Mouse (Mus musculus): ENCODE data around the gene Igfbp3. TPM values are rescaled to one million over a fixed set of nuclear protein-coding genes. Genes with fewer than 3 reads are reported as not detected.

Gene Igfbp3
- polyA plus RNA-seq, 1 experiment from 2014 or later, result 13.8 TPM

DNA sequence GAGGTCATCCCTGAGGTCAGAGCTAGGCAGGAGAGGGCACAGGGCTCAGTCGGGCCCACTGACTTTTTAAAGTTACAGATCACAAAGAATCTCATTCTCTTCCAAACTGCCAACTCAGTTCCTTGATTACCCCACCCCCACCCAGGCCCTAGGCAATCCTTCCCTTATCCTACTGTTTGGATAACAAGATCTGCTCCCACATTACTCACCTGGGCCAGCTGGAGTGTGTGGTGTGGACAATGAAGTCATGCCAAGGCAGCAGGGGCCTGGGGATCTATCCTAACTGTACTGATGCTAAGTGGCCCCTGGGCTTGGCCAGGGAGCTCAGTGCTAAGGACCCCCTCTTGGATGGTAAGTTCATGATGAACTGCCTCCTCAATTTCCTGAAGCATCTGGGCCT lies 29.3 kb downstream of the Igfbp3 start:
- Histone ChIP-seq H3K27me3 (no peaks in the 10 kb centered on the region), H3K4me2 (no peak overlapping the region), H3K36me3 (no peaks in the 10 kb centered on the region), H3K27ac (no peak overlapping the region), H3K4me1 (replicated peaks) (peaks cover 14% of the 10 kb centered on the region), H3K9ac (no peak overlapping the region), H3K9me3 (no peaks in the 10 kb centered on the region), H3K4me3 (no peak overlapping the region)
- ATAC-seq (ENCODE audit: low FRiP score), result no peak
- 12% methylated on average over 1 of the region's 1 CpGs for WGBS

DNA sequence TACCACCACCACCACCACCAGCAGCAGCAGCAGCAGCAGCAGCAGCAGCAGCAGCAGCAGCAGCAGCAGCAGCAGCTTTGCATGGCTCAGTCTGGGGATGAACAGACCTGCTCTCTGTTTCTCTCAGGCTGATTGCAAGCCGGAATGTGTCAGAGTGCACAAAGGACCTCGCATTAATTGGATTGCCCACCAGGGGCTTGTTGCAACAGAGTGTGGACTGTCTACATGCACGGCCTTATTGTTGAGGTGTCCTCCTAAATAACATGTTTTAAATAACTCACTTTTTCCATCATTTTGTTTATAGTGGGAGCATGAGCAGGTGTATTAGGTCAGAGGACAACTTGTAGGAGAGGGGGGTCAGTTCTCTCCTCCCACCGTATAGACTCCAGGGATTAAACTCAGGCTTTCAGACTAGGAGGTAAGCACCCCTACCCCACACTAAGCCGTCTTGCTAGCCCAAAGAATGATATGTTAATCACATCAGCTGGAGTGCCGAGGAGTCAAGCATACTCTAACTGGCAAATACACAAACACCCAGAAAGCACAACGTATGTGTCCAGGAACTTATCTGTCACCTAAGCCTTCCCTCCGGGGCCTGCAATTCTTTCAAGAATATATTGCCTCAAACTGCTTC lies 31.2 kb downstream of the Igfbp3 start:
- Histone ChIP-seq H3K27me3 (no peaks in the 10 kb centered on the region), H3K36me3 (no peaks in the 10 kb centered on the region), H3K4me2 (no peak overlapping the region), H3K27ac (no peak overlapping the region), H3K4me1 (replicated peaks) (peaks cover 14% of the 10 kb centered on the region), H3K9me3 (no peaks in the 10 kb centered on the region), H3K9ac (no peak overlapping the region), H3K4me3 (no peak overlapping the region)
- WGBS, result 27% methylated on average over 8 of the region's 8 CpGs
- peak; percentile 74 for ATAC-seq (ENCODE audit: low FRiP score)

GRCm38 (mm10) chr11:7179276-7179675 lies 34.4 kb downstream of the Igfbp3 start:
- H3K4me2 ChIP-seq, result no peak overlapping the region
- H3K36me3 ChIP-seq, result no peaks in the 10 kb centered on the region
- ATAC-seq (ENCODE audit: low FRiP score), result no peak
- H3K9ac ChIP-seq, result no peak overlapping the region
- H3K27me3 ChIP-seq, result no peaks in the 10 kb centered on the region
- no peaks in the 10 kb centered on the region for H3K9me3 ChIP-seq
- no peak overlapping the region for H3K4me3 ChIP-seq
- no peak overlapping the region for H3K27ac ChIP-seq
- H3K4me1 ChIP-seq (replicated peaks), result peaks cover 12% of the 10 kb centered on the region
- WGBS, result 91% methylated on average over 2 of the region's 2 CpGs

GRCm38 (mm10) chr11:7178724-7179123 lies 35.0 kb downstream of the Igfbp3 start:
- no peaks in the 10 kb centered on the region for H3K27me3 ChIP-seq
- H3K4me2 ChIP-seq, result no peak overlapping the region
- H3K4me1 ChIP-seq (replicated peaks), result peaks cover 12% of the 10 kb centered on the region
- no peak overlapping the region for H3K27ac ChIP-seq
- H3K9me3 ChIP-seq, result no peaks in the 10 kb centered on the region
- no peak for ATAC-seq (ENCODE audit: low FRiP score)
- H3K36me3 ChIP-seq, result no peaks in the 10 kb centered on the region
- 81% methylated on average over 4 of the region's 4 CpGs for WGBS
- H3K4me3 ChIP-seq, result no peak overlapping the region
- no peak overlapping the region for H3K9ac ChIP-seq

DNA sequence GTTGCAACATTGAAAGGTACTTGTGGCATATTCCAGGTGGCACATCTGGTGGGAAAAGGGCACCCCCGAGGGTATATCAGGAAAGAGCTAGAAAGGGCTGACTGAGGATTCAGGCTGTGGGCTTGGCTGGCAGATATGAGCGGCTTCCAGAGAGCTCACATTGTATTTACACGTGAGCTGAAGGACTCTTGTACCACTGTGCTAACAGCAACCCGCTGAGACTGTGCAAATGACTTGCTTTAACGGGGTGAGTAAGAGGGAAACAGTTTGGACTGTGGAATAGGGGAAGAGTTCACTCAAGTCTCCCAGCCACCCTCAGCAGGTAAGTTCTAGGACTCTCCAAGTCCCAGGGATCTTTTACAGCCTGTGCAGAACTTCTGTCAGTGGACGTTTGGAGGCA lies 40.1 kb downstream of the Igfbp3 start:
- Histone ChIP-seq H3K27me3 (no peaks in the 10 kb centered on the region), H3K4me3 (no peak overlapping the region), H3K4me2 (no peak overlapping the region), H3K27ac (no peak overlapping the region), H3K9me3 (no peaks in the 10 kb centered on the region), H3K9ac (no peak overlapping the region), H3K4me1 (replicated peaks) (no peaks in the 10 kb centered on the region), H3K36me3 (peaks cover 30% of the 10 kb centered on the region)
- 80% methylated on average over 6 of the region's 6 CpGs for WGBS
- no peak for ATAC-seq (ENCODE audit: low FRiP score)

GRCm38 (mm10) chr11:7169645-7170044 lies 44.1 kb downstream of the Igfbp3 start:
- H3K27ac ChIP-seq, result no peak overlapping the region
- WGBS, result 100% methylated on average over 1 of the region's 1 CpGs
- H3K27me3 ChIP-seq, result no peaks in the 10 kb centered on the region
- 0 out of 2 replicates have a peak, but pooled peaks cover 4% of the 10 kb centered on the region for H3K4me1 ChIP-seq (replicated peaks)
- no peak overlapping the region for H3K4me3 ChIP-seq
- H3K4me2 ChIP-seq, result no peak overlapping the region
- H3K9ac ChIP-seq, result no peak overlapping the region
- peaks cover 47% of the 10 kb centered on the region for H3K36me3 ChIP-seq
- no peaks in the 10 kb centered on the region for H3K9me3 ChIP-seq
- no peak for ATAC-seq (ENCODE audit: low FRiP score)

GRCm38 (mm10) chr11:7164416-7164815 lies 49.3 kb downstream of the Igfbp3 start:
- Histone ChIP-seq H3K9me3 (no peaks in the 10 kb centered on the region), H3K4me3 (no peak overlapping the region), H3K36me3 (peaks cover 25% of the 10 kb centered on the region), H3K4me2 (no peak overlapping the region), H3K27ac (peak overlapping the region; percentile 2; the same call in 1 of the 2 replicates), H3K9ac (no peak overlapping the region), H3K4me1 (replicated peaks) (peaks cover 25% of the 10 kb centered on the region), H3K27me3 (no peaks in the 10 kb centered on the region)
- WGBS, result 40% methylated on average over 4 of the region's 4 CpGs
- no peak for ATAC-seq (ENCODE audit: low FRiP score)

DNA sequence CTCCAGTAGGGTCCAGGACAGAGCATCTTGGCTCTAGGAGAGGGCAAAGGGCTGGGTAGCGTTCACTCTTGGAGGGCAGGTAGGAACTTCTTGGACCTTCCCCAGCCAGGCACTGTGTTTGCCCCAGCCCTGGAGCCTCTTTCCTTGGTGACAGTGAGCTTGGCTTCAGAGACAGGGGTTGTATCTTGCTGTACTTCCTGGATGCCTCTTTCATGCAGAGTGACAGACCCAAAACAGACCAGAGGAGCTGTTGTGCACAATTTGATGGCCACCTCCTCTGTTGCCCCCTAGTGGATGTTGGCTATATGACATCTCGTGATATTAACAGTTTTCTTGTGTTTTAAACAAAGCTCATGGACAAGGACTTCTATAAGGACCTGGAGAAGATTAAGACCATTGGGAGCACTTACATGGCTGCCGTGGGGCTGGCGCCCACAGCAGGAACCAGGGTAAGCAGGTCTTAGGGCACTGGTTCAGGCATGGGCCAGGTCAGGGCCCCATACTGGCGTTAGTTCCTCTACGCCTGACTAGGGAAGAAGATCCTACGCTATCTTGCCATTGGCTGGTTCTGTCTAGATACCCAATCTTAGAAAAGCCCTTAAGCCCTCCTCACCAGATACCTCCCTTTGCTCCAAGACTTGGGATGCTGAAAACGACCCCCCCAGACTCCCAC lies 52.1 kb downstream of the Igfbp3 start:
- Histone ChIP-seq H3K27me3 (no peaks in the 10 kb centered on the region), H3K4me3 (no peak overlapping the region), H3K36me3 (peaks cover 10% of the 10 kb centered on the region), H3K9ac (no peak overlapping the region), H3K9me3 (no peaks in the 10 kb centered on the region), H3K4me2 (no peak overlapping the region), H3K4me1 (replicated peaks) (peaks cover 25% of the 10 kb centered on the region), H3K27ac (0 out of 2 replicates have a peak overlapping the region, but pooled peaks have one; percentile 69)
- 83% methylated on average over 8 of the region's 8 CpGs for WGBS
- ATAC-seq (ENCODE audit: low FRiP score), result peak; percentile 37; the same call in 1 of the 2 replicates

GRCm38 (mm10) chr11:7160637-7161101 lies 53.1 kb downstream of the Igfbp3 start:
- H3K27ac ChIP-seq, result peak overlapping the region; percentile 69
- H3K9me3 ChIP-seq, result no peaks in the 10 kb centered on the region
- H3K4me2 ChIP-seq, result no peak overlapping the region
- H3K27me3 ChIP-seq, result no peaks in the 10 kb centered on the region
- WGBS, result 30% methylated on average over 4 of the region's 4 CpGs
- H3K9ac ChIP-seq, result no peak overlapping the region
- peaks cover 7% of the 10 kb centered on the region for H3K36me3 ChIP-seq
- no peak overlapping the region for H3K4me3 ChIP-seq
- peak; percentile 67 for ATAC-seq (ENCODE audit: low FRiP score)
- peaks cover 25% of the 10 kb centered on the region for H3K4me1 ChIP-seq (replicated peaks)

GRCm38 (mm10) chr11:7160146-7160545 lies 53.6 kb downstream of the Igfbp3 start:
- Histone ChIP-seq H3K4me3 (no peak overlapping the region), H3K27ac (peak overlapping the region; percentile 69), H3K9me3 (no peaks in the 10 kb centered on the region), H3K4me2 (no peak overlapping the region), H3K4me1 (replicated peaks) (peaks cover 25% of the 10 kb centered on the region), H3K9ac (no peak overlapping the region), H3K27me3 (no peaks in the 10 kb centered on the region), H3K36me3 (peaks cover 3% of the 10 kb centered on the region; the same call in 1 of the 2 replicates)
- WGBS, result 79% methylated on average over 6 of the region's 6 CpGs
- no peak for ATAC-seq (ENCODE audit: low FRiP score)

DNA sequence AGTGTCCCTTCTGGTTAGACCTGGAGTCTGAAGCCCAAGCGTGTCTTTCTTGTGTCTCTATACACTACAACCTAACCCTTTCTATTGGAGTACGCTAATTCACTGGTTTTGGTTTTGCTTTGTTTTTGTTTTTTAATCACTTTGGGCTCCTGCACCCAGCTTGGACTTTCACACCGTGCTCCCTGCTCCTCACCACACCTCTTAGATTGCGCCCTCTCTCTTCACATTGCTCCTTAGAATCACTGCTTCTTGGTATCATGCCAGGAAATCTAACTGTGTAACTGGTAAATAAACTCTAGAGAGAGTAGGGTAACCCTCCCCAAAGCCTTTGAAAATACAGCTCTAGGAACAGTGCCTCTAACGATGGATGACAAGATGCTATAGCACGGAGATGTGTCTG lies 55.5 kb downstream of the Igfbp3 start:
- ATAC-seq (ENCODE audit: low FRiP score), result no peak

DNA sequence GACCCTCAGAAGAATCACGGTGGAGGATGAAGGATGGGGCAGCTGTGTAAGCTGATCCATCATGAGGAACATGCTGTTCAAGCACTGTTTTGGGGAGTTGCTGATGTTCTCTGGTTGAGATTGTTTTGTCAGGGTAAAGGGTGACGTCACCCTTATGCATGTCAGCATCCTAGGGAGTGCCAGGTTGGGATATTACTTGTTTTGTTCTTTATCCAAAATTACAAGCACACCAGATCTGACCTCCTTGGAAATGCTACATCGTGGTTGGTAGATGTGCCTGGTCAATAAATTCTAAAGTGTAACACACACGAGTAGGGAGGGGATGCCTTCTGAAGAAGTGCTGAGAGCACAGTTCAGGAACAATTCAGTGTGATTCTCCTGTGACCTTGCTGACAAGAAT lies 57.3 kb downstream of the Igfbp3 start:
- 79% methylated on average over 4 of the region's 4 CpGs for WGBS
- no peak for ATAC-seq (ENCODE audit: low FRiP score)
- Histone ChIP-seq H3K9ac (no peak overlapping the region), H3K36me3 (peaks cover 9% of the 10 kb centered on the region), H3K9me3 (no peaks in the 10 kb centered on the region), H3K4me2 (no peak overlapping the region), H3K27me3 (no peaks in the 10 kb centered on the region), H3K4me1 (replicated peaks) (peaks cover 14% of the 10 kb centered on the region), H3K4me3 (no peak overlapping the region), H3K27ac (no peak overlapping the region)

More for the DNA sequence above, 55.5 kb downstream of the Igfbp3 start:
- WGBS, result 88% methylated on average over 6 of the region's 6 CpGs
- Histone ChIP-seq H3K27ac (no peak overlapping the region), H3K9ac (no peak overlapping the region), H3K4me2 (no peak overlapping the region), H3K9me3 (no peaks in the 10 kb centered on the region), H3K4me3 (no peak overlapping the region), H3K36me3 (no peaks in the 10 kb centered on the region; the same call in 1 of the 2 replicates), H3K4me1 (replicated peaks) (peaks cover 14% of the 10 kb centered on the region), H3K27me3 (no peaks in the 10 kb centered on the region)
